Mouse (Mus musculus): ENCODE data around the gene Hmcn2. TPM values are rescaled to one million over a fixed set of nuclear protein-coding genes. Genes with fewer than 3 reads are reported as not detected.
A peak's percentile ranks its signal among the peaks of the same experiment; 100 is the strongest.

Gene Hmcn2
- polyA plus RNA-seq, 1 experiment from 2014 or later: 5.6 TPM

DNA sequence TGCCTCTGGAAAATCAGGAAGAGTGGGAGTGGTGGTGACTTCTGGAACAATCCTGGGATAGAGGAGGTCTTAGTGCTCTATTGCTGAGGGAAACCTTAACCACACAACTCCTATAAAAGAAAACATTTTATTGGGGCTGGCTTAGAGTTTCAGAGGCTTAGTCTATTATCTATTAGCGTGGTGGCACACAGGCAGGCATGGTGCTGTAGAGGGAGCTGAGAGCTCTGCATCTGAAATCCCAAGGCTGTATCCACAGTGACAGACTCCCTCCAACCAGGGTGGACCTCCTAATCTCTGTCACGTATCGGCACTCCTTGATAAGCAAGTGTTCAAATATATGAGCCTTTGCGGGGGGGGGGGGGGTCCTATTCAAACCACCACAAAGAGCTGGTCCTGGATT lies 15.4 kb upstream of the Hmcn2 start:
- no peak for ATAC-seq (ENCODE audit: insufficient read depth, low FRiP score)
- peaks cover 9% of the 10 kb centered on the region; the same call in 1 of the 2 replicates for H3K4me1 ChIP-seq (ENCODE audit: control insufficient read depth, insufficient read depth, low read length)
- H3K27ac ChIP-seq (ENCODE audit: low read length): no peak overlapping the region
- H3K4me2 ChIP-seq (ENCODE audit: low read depth, low read length): peak overlapping the region; percentile 58; the same call in 1 of the 2 replicates
- no peak overlapping the region for H3K4me3 ChIP-seq (replicated peaks; ENCODE audit: low read length)
- no peaks in the 10 kb centered on the region for H3K27me3 ChIP-seq (ENCODE audit: control insufficient read depth, insufficient read depth, low read length)
- WGBS: 31% methylated on average over 4 of the region's 4 CpGs
- H3K36me3 ChIP-seq (ENCODE audit: control insufficient read depth, insufficient read depth, low read length): no peaks in the 10 kb centered on the region
- no peaks in the 10 kb centered on the region for H3K9me3 ChIP-seq (replicated peaks; ENCODE audit: control insufficient read depth, low read length)
- H3K9ac ChIP-seq (ENCODE audit: low read length): 0 out of 2 replicates have a peak overlapping the region, but pooled peaks have one; percentile 26

DNA sequence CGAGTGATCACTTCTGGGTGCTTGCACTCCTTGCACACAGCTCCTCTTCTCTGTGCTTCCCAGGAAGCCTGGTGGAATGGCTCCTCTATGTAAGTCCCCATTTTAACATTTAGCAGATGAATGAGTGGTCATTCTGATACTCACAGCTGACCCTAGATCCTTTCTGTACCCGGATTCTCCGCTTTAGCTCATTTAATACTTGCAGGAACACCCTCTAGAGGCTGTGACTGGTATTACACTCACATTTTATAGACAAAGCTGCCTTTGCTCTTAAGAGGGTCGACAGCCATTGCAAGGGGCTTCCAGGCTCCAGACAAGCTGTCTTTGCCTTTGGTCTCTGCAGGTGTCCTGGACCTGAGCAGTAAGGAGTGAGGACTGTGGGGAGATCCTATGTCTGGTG lies 14.9 kb upstream of the Hmcn2 start:
- no peak overlapping the region for H3K9ac ChIP-seq (ENCODE audit: low read length)
- no peaks in the 10 kb centered on the region for H3K9me3 ChIP-seq (replicated peaks; ENCODE audit: control insufficient read depth, low read length)
- no peak for ATAC-seq (ENCODE audit: insufficient read depth, low FRiP score)
- no peaks in the 10 kb centered on the region for H3K27me3 ChIP-seq (ENCODE audit: control insufficient read depth, insufficient read depth, low read length)
- no peak overlapping the region for H3K27ac ChIP-seq (ENCODE audit: low read length)
- H3K36me3 ChIP-seq (ENCODE audit: control insufficient read depth, insufficient read depth, low read length): no peaks in the 10 kb centered on the region
- no peak overlapping the region for H3K4me3 ChIP-seq (replicated peaks; ENCODE audit: low read length)
- 26% methylated on average over 4 of the region's 4 CpGs for WGBS
- peaks cover 9% of the 10 kb centered on the region; the same call in 1 of the 2 replicates for H3K4me1 ChIP-seq (ENCODE audit: control insufficient read depth, insufficient read depth, low read length)
- H3K4me2 ChIP-seq (ENCODE audit: low read depth, low read length): no peak overlapping the region

DNA sequence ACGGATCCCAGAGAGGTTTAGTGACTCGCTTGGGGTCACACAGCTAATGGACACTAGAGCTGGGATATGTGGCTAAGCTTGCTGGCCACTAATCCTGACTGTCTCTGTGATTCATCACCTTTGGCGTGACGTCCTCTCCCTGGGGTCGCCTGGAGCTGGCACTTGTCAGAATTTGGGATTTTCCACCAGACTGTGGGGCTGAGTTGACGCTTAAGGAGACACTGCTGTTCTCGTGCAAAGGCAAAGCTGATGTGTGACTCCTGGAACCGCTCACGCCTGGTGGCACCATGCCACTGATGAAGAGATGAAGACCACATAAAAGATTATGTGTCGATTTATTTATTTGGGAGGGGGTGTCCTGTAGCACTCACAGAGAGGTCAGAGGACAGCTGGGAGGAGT lies 14.2 kb upstream of the Hmcn2 start:
- H3K4me1 ChIP-seq (ENCODE audit: control insufficient read depth, insufficient read depth, low read length): peaks cover 9% of the 10 kb centered on the region; the same call in 1 of the 2 replicates
- ATAC-seq (ENCODE audit: insufficient read depth, low FRiP score): no peak
- H3K9ac ChIP-seq (ENCODE audit: low read length): no peak overlapping the region
- H3K36me3 ChIP-seq (ENCODE audit: control insufficient read depth, insufficient read depth, low read length): no peaks in the 10 kb centered on the region
- no peaks in the 10 kb centered on the region for H3K27me3 ChIP-seq (ENCODE audit: control insufficient read depth, insufficient read depth, low read length)
- no peaks in the 10 kb centered on the region for H3K9me3 ChIP-seq (replicated peaks; ENCODE audit: control insufficient read depth, low read length)
- H3K27ac ChIP-seq (ENCODE audit: low read length): no peak overlapping the region
- no peak overlapping the region for H3K4me3 ChIP-seq (replicated peaks; ENCODE audit: low read length)
- no peak overlapping the region for H3K4me2 ChIP-seq (ENCODE audit: low read depth, low read length)
- WGBS: 66% methylated on average over 10 of the region's 10 CpGs

DNA sequence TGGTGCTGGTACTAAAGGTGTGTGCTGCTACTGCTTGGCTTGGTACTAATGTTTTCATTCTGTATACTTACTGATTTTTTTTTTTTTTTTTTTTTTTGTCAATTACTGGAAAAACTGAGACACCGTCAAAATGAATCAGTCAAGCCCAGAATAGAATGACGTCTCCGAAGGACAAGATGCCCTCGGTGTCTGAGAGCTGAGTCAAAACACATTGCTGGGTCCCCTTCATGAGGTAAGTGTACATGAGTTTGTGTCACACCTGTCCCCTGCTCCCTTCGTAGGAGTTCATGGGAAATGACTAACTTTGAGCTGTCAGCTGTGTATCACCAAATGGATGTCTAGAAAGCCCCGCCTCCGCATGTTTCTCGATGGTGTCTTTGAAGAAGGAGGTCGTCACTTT lies 11.0 kb upstream of the Hmcn2 start:
- no peak overlapping the region for H3K27ac ChIP-seq (ENCODE audit: low read length)
- no peak overlapping the region for H3K4me2 ChIP-seq (ENCODE audit: low read depth, low read length)
- H3K9me3 ChIP-seq (replicated peaks; ENCODE audit: control insufficient read depth, low read length): no peaks in the 10 kb centered on the region
- H3K27me3 ChIP-seq (ENCODE audit: control insufficient read depth, insufficient read depth, low read length): no peaks in the 10 kb centered on the region
- H3K9ac ChIP-seq (ENCODE audit: low read length): no peak overlapping the region
- H3K4me3 ChIP-seq (replicated peaks; ENCODE audit: low read length): no peak overlapping the region
- no peaks in the 10 kb centered on the region for H3K36me3 ChIP-seq (ENCODE audit: control insufficient read depth, insufficient read depth, low read length)
- ATAC-seq (ENCODE audit: insufficient read depth, low FRiP score): no peak
- H3K4me1 ChIP-seq (ENCODE audit: control insufficient read depth, insufficient read depth, low read length): peaks cover 9% of the 10 kb centered on the region; the same call in 1 of the 2 replicates
- WGBS: 68% methylated on average over 9 of the region's 9 CpGs

DNA sequence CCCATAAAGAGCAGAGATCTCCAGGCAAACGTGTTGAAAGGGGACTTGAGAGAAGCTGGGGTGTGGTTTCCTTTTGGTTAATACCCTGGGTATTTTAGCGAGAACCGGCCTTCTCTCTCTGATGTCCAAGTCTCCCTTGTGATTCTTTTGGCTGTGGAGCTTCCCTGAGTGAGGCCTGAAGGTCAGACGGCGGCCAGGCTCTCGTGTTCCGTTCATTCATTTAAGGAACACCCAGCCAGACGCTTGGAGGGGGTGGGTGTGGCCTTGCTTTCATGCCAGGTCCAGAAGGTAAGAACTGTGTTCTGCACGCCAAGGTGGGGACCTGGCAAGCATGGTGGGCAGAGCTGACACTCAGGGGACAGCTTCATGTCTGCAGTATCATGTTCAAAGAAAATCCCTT lies 10.0 kb upstream of the Hmcn2 start:
- no peak overlapping the region for H3K9ac ChIP-seq (ENCODE audit: low read length)
- H3K27ac ChIP-seq (ENCODE audit: low read length): no peak overlapping the region
- no peaks in the 10 kb centered on the region for H3K36me3 ChIP-seq (ENCODE audit: control insufficient read depth, insufficient read depth, low read length)
- no peaks in the 10 kb centered on the region for H3K4me1 ChIP-seq (ENCODE audit: control insufficient read depth, insufficient read depth, low read length)
- H3K27me3 ChIP-seq (ENCODE audit: control insufficient read depth, insufficient read depth, low read length): no peaks in the 10 kb centered on the region
- no peak overlapping the region for H3K4me3 ChIP-seq (replicated peaks; ENCODE audit: low read length)
- no peaks in the 10 kb centered on the region for H3K9me3 ChIP-seq (replicated peaks; ENCODE audit: control insufficient read depth, low read length)
- no peak overlapping the region for H3K4me2 ChIP-seq (ENCODE audit: low read depth, low read length)
- WGBS: 76% methylated on average over 9 of the region's 9 CpGs
- ATAC-seq (ENCODE audit: insufficient read depth, low FRiP score): no peak

DNA sequence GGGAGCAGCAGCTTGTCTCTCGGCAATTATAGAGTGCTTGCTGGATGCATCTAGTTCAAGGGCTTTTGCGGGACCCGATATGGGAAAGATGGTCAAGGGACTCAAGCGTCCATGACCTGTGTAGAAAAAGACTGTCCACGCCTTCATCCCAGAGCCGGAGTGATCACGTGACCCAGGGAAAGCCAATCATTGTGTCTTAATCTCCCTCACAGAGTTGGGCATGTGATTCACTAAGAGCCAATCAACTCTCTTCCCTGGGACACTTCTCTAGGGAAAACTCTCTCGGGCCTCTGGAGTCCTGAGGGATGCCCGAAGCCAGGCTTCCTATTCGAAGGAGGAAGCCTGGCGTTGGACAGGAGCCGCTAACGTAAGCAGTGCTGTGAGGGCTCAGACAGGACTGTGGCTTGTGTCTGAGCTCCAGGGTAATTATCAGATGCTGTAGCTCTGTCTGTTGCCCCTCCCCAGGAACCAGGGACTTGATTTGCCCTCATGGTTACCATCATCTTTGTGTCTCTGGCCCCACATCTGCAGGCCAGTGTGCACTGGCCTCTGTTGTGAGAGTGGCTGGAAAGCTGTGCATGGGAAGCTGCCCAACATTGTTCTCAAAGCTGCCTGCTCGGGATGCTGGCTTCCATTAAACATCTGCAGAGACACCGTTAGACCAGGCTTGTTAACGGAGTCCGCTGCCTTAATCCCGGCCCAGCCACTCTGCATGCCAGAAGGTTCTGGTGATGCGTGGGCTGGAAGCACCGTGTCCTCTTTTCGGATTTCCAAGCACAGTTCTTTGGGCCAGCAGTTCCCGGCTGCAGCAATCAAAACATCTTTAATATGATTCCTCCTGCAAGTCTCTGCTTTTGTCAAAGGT lies 9.2 kb upstream of the Hmcn2 start:
- no peaks in the 10 kb centered on the region for H3K27me3 ChIP-seq (ENCODE audit: control insufficient read depth, insufficient read depth, low read length)
- H3K4me3 ChIP-seq (replicated peaks; ENCODE audit: low read length): no peak overlapping the region
- ATAC-seq (ENCODE audit: insufficient read depth, low FRiP score): no peak
- WGBS: 69% methylated on average over 22 of the region's 22 CpGs
- no peak overlapping the region for H3K27ac ChIP-seq (ENCODE audit: low read length)
- H3K4me2 ChIP-seq (ENCODE audit: low read depth, low read length): no peak overlapping the region
- H3K9ac ChIP-seq (ENCODE audit: low read length): no peak overlapping the region
- no peaks in the 10 kb centered on the region for H3K36me3 ChIP-seq (ENCODE audit: control insufficient read depth, insufficient read depth, low read length)
- H3K4me1 ChIP-seq (ENCODE audit: control insufficient read depth, insufficient read depth, low read length): no peaks in the 10 kb centered on the region
- no peaks in the 10 kb centered on the region for H3K9me3 ChIP-seq (replicated peaks; ENCODE audit: control insufficient read depth, low read length)

DNA sequence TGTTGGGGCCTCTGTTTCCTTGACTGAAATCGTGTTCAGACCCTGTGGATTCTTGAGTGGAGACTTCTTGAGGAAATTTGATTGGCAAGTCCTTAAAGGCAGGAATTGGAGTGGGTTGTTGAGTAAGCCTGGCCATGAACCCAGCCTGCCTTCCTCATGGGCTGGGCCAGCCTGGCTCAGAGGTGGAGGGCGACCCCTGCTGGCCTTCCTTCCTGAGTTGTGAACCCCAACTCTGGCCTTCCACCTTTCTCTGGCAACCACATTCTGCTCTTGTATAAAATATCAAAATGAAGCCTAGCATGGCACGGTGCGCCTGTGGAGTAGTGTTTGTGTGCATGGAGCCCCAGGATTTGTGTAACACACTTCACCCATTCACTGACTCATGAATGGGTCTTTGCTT lies 8.5 kb upstream of the Hmcn2 start:
- no peak overlapping the region for H3K9ac ChIP-seq (ENCODE audit: low read length)
- no peaks in the 10 kb centered on the region for H3K36me3 ChIP-seq (ENCODE audit: control insufficient read depth, insufficient read depth, low read length)
- no peak overlapping the region for H3K27ac ChIP-seq (ENCODE audit: low read length)
- no peaks in the 10 kb centered on the region for H3K27me3 ChIP-seq (ENCODE audit: control insufficient read depth, insufficient read depth, low read length)
- ATAC-seq (ENCODE audit: insufficient read depth, low FRiP score): no peak
- H3K4me2 ChIP-seq (ENCODE audit: low read depth, low read length): no peak overlapping the region
- no peaks in the 10 kb centered on the region for H3K4me1 ChIP-seq (ENCODE audit: control insufficient read depth, insufficient read depth, low read length)
- WGBS: 44% methylated on average over 4 of the region's 4 CpGs
- no peak overlapping the region for H3K4me3 ChIP-seq (replicated peaks; ENCODE audit: low read length)
- no peaks in the 10 kb centered on the region for H3K9me3 ChIP-seq (replicated peaks; ENCODE audit: control insufficient read depth, low read length)

DNA sequence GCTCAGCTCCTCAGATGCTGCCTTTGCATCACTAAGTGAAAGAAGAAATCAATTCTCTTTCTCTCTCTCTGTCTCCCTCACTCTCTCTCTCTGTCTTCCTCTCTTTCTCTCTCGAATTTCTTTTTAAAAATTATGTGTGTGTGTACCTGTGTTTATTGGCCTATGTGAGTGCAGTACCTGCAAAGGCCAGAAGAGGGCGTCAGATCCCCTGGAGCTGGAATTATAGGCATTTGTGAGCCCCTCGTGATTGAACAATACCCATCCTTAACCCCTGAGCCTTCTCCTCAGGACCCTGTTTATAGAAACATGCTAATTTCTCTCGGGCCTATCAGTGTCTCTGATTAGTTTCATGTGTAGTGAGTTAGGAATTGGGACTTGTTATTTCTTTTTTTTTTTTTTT lies 6.0 kb upstream of the Hmcn2 start:
- Histone ChIP-seq H3K9me3 (replicated peaks; ENCODE audit: control insufficient read depth, low read length) (no peaks in the 10 kb centered on the region), H3K4me3 (replicated peaks; ENCODE audit: low read length) (no peak overlapping the region), H3K36me3 (ENCODE audit: control insufficient read depth, insufficient read depth, low read length) (no peaks in the 10 kb centered on the region), H3K9ac (ENCODE audit: low read length) (no peak overlapping the region), H3K4me1 (ENCODE audit: control insufficient read depth, insufficient read depth, low read length) (no peaks in the 10 kb centered on the region), H3K4me2 (ENCODE audit: low read depth, low read length) (no peak overlapping the region), H3K27ac (ENCODE audit: low read length) (no peak overlapping the region), H3K27me3 (ENCODE audit: control insufficient read depth, insufficient read depth, low read length) (peaks cover 12% of the 10 kb centered on the region)
- 60% methylated on average over 4 of the region's 4 CpGs for WGBS
- ATAC-seq (ENCODE audit: insufficient read depth, low FRiP score): no peak

DNA sequence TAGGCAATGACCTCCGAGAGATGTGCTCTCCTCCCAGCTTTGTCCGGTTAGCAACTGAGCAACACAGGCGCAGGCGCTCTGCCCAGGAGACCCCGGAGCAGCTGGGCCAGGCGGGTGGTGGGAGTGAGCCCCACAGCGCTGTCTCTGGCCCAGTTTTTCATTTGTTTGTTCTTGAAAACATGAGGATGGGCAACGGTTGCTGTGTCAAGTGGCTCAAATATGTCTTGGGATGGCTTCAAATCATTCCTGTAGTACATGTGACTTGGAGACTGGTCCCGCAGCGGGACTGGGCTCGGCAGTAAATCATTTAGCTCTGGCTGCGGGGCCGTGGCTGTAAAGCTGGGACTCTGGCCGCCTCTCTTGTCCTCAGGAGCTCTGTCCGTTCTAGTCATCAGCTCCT lies 4.7 kb upstream of the Hmcn2 start:
- 54% methylated on average over 15 of the region's 15 CpGs for WGBS
- no peak overlapping the region for H3K9ac ChIP-seq (ENCODE audit: low read length)
- peaks cover 25% of the 10 kb centered on the region for H3K27me3 ChIP-seq (ENCODE audit: control insufficient read depth, insufficient read depth, low read length)
- no peaks in the 10 kb centered on the region for H3K36me3 ChIP-seq (ENCODE audit: control insufficient read depth, insufficient read depth, low read length)
- ATAC-seq (ENCODE audit: insufficient read depth, low FRiP score): no peak
- no peaks in the 10 kb centered on the region for H3K4me1 ChIP-seq (ENCODE audit: control insufficient read depth, insufficient read depth, low read length)
- H3K4me2 ChIP-seq (ENCODE audit: low read depth, low read length): no peak overlapping the region
- no peaks in the 10 kb centered on the region for H3K9me3 ChIP-seq (replicated peaks; ENCODE audit: control insufficient read depth, low read length)
- no peak overlapping the region for H3K4me3 ChIP-seq (replicated peaks; ENCODE audit: low read length)
- no peak overlapping the region for H3K27ac ChIP-seq (ENCODE audit: low read length)
